Mouse (Mus musculus): ENCODE results near the gene Hid1.

The Hid1 gene

GRCm38 (mm10) chr11:115374695-115375425 is 7.3 kb upstream of the Hid1 start:
- no peak for DNase-seq (ENCODE audit: low read depth, low spot score)

GRCm38 (mm10) chr11:115373805-115374694 is 6.5 kb upstream of the Hid1 start:
- DNase-seq (ENCODE audit: low read depth, low spot score): no peak

GRCm38 (mm10) chr11:115372737-115373136 is 5.2 kb upstream of the Hid1 start:
- DNase-seq (ENCODE audit: low read depth, low spot score): no peak

GRCm38 (mm10) chr11:115372015-115372414 is 4.5 kb upstream of the Hid1 start:
- DNase-seq (ENCODE audit: low read depth, low spot score): no peak

- no peak for DNase-seq (ENCODE audit: low read depth, low spot score)
These were observed 3.8 kb upstream of the Hid1 start for GRCm38 (mm10) chr11:115371354-115371753.

DNA sequence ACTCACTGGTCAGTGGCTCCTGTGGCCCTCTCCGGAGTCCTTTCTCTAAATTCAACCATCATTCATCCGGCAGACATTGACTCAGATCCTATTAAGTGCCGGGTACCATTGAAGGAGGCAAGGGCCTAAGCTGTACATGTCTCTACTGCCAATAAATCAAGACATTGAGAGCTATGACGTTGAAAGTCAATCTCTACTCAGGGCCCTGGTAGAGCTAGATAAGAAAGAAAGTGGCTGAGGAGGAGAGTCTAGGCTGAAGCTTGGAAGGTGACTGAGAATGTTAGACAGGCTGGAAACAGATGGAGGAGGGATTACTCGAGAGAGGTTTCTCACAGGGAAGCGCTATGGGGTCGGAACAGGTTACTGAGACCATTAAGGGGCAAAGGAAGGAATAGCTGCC is 2.8 kb upstream of the Hid1 start:
- no peak for DNase-seq (ENCODE audit: low read depth, low spot score)

DNA sequence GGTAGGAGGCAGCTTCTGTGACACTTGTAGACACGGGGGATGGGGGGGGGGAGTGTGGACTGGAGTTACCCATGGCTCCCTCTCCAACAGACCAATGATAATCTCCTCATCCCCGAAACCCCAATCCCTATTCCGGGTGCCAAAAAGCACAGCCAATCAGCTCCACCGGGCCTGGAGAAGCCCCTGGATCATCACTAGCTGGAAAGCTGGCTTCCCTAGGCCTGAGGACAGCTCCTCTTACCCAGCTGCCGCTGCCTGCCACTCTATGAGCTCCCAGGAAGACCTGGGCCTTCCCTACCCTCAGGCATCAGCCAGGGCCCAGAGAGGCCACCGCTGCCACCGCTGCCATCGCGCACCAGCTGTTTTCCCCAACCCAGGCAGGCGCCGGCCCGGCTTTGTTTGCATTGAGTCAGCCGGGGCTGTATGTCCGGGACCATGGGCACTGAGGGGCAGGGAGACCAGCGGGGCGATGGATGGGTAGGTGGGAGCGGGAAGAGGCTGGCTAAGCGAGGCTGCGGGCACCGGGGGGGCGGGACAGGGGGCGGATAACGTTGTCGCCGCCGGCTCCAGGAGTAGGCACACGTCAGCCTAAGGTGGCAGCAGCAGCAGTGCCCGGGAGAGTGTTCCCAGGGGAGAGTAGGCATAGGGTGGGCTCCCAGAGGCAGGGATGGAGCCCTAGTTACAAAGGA is 706 bp downstream of the Hid1 start:
- DNase-seq (ENCODE audit: low read depth, low spot score): no peak

GRCm38 (mm10) chr11:115366039-115366705 is 1.4 kb downstream of the Hid1 start:
- no peak for DNase-seq (ENCODE audit: low read depth, low spot score)

DNA sequence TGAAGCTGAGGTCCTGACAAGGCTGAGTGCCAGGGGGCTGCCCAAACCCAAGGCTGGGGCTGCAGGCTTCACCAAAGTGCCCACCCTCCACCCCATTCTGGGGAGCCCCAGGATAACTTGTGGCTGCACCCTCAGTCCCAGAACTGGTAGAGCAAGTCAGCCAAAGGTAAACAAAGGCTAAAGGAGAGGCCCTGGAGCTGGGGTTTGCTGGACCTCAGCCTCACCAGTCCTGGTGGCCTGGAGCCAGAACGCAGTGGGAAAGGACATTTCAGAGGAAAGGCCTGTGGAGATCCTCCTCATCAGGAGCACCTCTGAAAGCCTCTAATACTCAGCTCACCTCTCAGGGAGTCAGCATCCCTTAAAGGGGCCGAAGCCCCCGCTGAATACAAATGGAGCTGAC is 3.4 kb downstream of the Hid1 start:
- no peak for DNase-seq (ENCODE audit: low read depth, low spot score)

GRCm38 (mm10) chr11:115359726-115360125 is 7.8 kb downstream of the Hid1 start:
- no peak for DNase-seq (ENCODE audit: low read depth, low spot score)

DNA sequence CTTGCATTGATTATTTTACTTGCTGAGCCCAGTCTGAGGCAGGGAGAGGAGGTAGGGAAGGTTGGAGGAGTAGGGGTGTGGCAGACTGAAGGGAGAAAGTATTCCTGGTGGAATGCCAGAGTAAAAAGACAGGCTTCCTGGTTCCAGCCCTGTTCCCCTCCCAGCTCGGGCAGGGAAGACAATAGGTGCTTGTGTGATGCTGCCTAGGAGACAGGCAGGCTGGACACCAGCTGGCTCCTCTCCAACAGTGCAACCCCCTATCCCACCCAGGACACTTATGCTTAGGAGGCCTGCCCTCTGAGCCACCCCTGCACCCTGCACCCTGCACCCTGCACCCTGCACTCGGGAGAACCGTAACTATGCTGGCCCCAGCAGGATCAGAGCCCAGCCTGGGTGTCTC is 8.3 kb downstream of the Hid1 start:
- no peak for DNase-seq (ENCODE audit: low read depth, low spot score)

- DNase-seq (ENCODE audit: low read depth, low spot score): peak; percentile 54
These were observed 9.1 kb downstream of the Hid1 start for GRCm38 (mm10) chr11:115358468-115358867.

DNA sequence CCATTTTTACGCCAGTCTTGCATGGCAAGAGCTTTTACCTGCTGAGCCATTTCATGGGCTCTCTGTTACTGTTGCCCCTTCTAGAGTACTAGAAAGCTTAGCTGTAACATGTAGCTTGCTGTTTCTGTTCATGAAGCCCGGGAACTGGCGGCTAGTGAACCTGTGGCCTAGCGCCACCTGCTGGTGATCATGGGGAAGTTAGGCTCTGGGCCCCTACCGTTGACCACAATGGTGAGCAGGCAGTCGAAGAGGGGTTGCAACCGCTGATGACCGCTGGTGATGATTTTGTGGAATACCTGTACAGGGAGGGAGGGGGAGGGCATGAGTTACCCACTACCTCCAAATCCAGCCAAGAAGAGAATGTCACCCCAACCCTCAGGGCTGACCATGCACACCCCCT is 13.4 kb downstream of the Hid1 start:
- peak; percentile 73 for DNase-seq (ENCODE audit: low read depth, low spot score)

- no peak for DNase-seq (ENCODE audit: low read depth, low spot score)
These were observed 14.2 kb downstream of the Hid1 start for GRCm38 (mm10) chr11:115353375-115353774.

DNA sequence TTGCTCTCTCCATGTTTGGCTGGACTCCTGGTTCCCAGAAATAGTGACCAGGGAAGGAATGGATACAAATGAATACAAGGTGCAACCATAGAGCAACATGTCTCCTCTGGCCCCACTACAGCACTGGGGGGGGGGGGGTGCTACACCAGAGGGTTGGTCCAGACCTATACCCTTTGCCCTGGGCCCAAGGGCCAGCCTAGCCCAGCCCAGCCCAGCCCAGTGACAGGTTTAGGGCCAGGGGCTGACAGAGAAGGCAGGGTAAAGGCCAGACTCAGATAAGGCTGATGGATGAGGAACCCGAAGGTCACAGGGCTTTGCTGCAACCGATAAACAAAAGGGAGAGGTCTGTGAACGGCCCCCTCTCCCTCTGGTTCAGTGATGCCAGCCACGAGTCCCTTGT is 17.6 kb downstream of the Hid1 start:
- no peak for DNase-seq (ENCODE audit: low read depth, low spot score)

DNA sequence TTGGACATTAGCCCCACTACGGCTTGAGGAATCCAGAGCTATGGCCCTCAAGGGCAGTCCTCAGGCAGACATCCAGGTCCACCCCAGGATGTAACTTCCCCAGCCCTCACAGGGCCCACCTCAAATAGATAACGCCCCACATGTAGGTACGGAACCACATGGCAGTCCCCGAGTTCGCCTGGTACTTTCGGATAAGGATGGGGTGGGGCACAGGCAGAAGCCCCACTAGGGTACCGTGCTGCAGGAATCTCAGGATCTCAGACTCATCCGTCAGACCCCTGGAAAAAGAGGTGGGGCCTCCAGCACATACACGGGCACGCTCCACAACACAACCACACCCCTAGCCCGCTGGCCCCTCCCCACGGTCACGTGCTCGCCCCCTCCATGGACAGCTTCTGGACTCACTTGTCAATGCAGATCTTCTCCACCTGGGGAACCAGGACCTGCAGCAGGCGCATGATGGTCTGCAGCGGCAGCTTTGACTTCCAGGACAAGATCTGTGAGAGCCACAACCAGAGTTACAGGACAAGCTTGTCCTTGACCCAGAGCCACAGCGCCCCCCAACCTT is 18.8 kb downstream of the Hid1 start:
- no peak for DNase-seq (ENCODE audit: low read depth, low spot score)

DNA sequence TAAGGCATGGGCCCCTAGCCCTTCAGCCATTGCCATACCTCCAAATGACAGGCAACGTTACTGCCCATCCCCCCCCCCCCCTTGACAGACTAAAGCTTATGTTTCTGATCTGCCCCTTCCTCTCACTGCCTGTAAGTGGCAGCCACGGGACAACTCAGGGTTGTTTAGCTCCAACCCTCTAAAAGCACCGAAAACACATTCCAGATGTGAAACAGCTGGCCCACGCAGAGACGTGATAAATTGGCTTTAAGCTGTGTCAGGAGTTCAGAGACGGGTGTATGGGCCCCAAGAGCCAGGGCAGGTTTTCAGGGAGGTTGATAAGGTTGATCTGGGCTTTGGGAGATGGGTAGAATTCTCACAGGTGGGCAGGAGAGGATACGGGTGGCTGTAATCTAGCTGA is 22.0 kb downstream of the Hid1 start:
- peak; percentile 59 for DNase-seq (ENCODE audit: low read depth, low spot score)

DNA sequence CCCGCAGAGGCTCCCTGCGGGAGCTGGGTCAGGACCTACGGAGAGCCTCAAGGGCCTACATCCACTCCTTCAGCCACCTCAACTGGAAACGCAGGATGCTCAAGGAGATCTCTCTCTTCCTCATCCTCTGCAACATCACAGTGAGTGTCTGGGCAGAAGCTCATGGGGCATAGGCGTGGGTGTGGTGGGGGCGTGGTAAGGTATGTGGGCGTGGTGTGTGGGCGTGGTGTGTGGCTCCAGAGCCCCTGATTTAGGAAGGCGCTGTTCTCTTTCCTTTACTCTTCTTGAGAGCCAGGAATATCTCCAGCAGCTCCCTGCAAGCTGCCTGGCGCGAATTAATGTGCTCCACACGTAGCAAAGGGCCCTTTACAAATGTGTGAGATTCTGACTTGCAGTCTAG is 22.6 kb downstream of the Hid1 start:
- no peak for DNase-seq (ENCODE audit: low read depth, low spot score)

- no peak for DNase-seq (ENCODE audit: low read depth, low spot score)
These were observed 25.7 kb downstream of the Hid1 start for GRCm38 (mm10) chr11:115341866-115342265.

GRCm38 (mm10) chr11:115341246-115341645 is 26.3 kb downstream of the Hid1 start:
- no peak for DNase-seq (ENCODE audit: low read depth, low spot score)

DNA sequence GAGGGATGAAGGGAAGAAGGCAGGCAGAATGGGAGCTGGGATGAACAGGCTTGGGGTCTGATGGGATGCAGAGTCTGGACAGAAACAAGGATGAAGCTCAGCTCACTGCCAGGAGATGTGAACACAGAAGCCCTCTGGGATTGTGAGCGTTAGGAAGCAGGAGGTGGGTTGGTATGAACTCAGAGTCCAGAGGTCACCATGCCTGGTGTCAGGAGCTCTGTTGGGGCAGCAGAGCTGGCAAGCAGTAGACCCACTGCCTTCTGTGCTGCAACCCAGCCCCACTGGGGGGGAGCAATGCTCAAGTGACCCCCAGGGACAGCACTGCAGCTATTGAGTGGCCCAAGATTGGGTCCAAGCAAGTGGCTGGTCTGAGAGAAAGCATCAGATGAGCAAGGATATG is 29.7 kb downstream of the Hid1 start:
- DNase-seq (ENCODE audit: low read depth, low spot score): no peak
